Mouse (Mus musculus) brain, adult 2 months (tissue): ENCODE measurements around the gene Olfr61.
A peak's percentile ranks its signal among the peaks of the same experiment; 100 is the strongest.
"Not testable (repeated sequence)": the region's sequence is repeated elsewhere in the genome, so short reads cannot be mapped to it uniquely, and the experiment has no call there.

ENCODE experiments used
- DNase-seq: peaks from one replicate; pipeline ENCODE4 v3.0.0; 2011; ENCODE audit warnings: low read depth, low spot score

Gene Olfr61

GRCm38 (mm10) chr7:140628670-140629069 is at the start of gene Olfr61:
Gene Olfr61, plus strand, starts transcription at chr7:140628970.
- not testable (repeated sequence) for DNase-seq

DNA sequence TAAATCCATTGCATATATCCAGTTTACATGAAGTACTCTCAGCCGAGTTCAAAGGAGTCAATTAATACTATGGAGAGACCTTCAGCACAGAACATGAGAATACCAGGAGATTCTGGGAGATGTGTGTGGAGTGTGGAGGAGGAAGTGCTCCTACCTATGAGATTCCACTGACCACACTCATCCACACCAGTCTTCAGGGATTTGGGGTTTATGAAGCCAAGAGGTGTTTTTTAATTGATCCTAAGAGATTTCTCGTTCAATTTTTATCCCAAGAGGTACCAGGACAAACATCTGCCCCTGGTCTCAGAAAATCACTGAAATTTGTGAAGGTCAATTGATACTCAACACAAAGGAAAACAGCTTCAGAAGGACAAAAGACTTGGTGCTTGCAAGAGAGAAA is 27.8 kb upstream of the Olfr61 start, which contains the start of gene Olfr46:
Gene Olfr46, plus strand, starts transcription at position 301 of the 400 bp plus-strand sequence.
- DNase-seq = not testable (repeated sequence)

DNA sequence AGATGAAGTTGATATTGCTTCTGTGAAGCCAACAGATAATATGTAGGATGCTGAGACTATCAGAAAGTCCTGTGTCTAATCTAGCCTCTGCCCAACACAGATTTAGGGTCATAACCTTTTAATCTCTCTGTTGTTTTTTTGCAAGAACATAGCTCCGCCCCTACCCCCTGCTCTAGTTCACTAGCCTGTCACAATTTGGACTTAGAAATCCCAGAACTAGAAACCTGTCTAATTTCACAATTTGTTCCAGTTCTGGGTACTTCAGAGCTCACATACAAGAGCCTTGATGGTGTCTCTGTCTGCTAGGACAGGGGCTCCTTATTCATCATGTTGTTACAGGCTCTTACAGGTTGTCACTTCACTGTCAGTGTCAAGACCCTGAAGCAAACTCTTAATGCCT is 1.8 kb downstream of the Olfr61 start:
- DNase-seq = no peak

DNA sequence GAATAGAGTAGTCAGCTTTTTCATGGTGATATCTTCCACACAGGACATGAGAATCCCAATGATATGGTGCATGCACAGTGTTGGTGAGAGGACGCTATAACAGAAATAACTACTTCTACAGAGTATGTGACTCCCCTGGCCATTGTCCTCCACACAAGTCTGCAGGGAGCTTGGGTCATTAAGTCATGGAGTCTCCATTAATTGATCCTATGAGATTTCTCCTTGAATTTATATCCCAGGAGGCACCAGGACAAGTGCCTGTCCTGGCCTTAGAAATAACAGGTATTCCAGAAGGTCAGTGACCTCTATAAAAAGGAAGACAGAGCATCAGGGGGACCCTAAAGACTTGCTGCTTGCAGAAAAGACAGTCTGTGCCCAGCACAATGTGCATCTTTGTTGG is 17.4 kb downstream of the Olfr61 start, which contains the start of gene Olfr53:
Gene Olfr53, plus strand, starts transcription at position 301 of the 400 bp plus-strand sequence.
- DNase-seq = no peak

- no peak for DNase-seq
These were observed 30.9 kb downstream of the Olfr61 start, which contains the start of gene Olfr539 for GRCm38 (mm10) chr7:140659630-140660029. Gene Olfr539, plus strand, starts transcription at chr7:140659930.

DNA sequence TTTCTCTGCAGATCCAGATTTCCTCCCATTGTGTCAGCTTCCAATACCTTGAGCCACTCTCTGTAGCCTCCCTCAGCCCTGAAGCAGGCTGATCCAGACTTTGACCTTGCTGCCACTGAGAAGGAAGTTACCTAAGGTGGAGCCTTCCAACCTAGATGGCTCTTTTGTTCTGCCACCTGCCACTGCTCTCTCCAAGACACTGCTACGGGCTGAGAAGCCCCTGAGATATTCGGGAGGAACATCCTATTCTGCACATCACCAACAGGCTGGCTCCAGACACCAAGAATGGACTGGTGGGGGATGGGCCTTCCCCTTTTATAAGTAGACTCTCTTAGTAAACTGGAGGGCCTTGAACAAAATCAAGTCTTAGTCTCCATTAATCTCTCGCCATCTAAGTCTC is 41.9 kb downstream of the Olfr61 start:
- DNase-seq = not testable (repeated sequence)

GRCm38 (mm10) chr7:140675863-140676262 is 47.1 kb downstream of the Olfr61 start:
- peak; percentile 29 for DNase-seq

GRCm38 (mm10) chr7:140679591-140679990 is 50.8 kb downstream of the Olfr61 start:
- not testable (repeated sequence) for DNase-seq

DNA sequence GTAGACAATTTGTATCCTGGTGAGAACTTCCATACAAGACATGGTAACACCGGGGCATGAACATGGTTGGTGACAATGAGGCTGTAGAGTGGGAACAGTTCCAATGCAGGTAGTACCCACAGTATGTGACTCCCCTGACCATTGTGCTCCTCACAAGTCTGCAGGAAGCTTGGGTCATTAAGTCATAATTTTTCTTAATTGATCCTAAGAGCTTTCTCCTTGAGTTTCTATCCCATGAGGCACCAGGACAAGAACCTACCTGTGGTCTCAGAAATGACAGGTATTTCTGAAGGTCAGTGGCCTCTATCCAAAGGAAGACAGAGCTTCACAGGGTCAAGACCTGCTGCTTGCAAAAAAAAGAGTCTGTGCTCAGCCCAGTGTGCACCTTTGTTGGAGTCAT is 52.9 kb downstream of the Olfr61 start, which contains the start of gene Olfr45:
Gene Olfr45, plus strand, starts transcription at position 301 of the 400 bp plus-strand sequence.
- no peak for DNase-seq
